In genomic region chr8:94857011-94857345, GRCm38 (mm10) we compare ENCODE assay signal across 8 mouse cellular contexts. TPM values are rescaled to one million over a fixed set of nuclear protein-coding genes. Genes with fewer than 3 reads are reported as not detected.
DNase-seq lines count a peak whose midpoint lies in the region; ATAC-seq and TF ChIP-seq lines count a peak whose summit lies in the region.

No protein-coding gene starts in this region.

- ATAC-seq in heart, embryonic 15.5 days (replicated peaks; ENCODE audit: insufficient number of reproducible peaks, insufficient read depth, low FRiP score, low read depth), result no peak
- ATAC-seq in embryonic facial prominence, embryonic 11.5 days (replicated peaks; ENCODE audit: insufficient number of reproducible peaks, low FRiP score, low TSS enrichment, low read depth), result 0 out of 2 replicates have a peak, but pooled peaks have one; percentile 3
- no peak for ATAC-seq in hindbrain, embryonic 16.5 days
- ATAC-seq in midbrain, embryonic 13.5 days, result no peak; the same call in 1 of the 2 replicates

- 27% methylated on average over 5 of the region's 5 CpGs for WGBS in heart, embryonic 15.5 days
- 31% methylated on average over 5 of the region's 5 CpGs for WGBS in embryonic facial prominence, embryonic 11.5 days
- 30% methylated on average over 5 of the region's 5 CpGs for WGBS in hindbrain, embryonic 16.5 days
- WGBS in midbrain, embryonic 13.5 days, result 35% methylated on average over 5 of the region's 5 CpGs
- WGBS in thymus, adult 2 months, result 42% methylated on average over 5 of the region's 5 CpGs

- DNase-seq in heart, postnatal 25 days (ENCODE audit: low spot score), result no peak
- DNase-seq in embryonic facial prominence, embryonic 11.5 days (ENCODE audit: low spot score), result no peak
- no peak for DNase-seq in thymus, adult 2 months
- DNase-seq in kidney, postnatal 4 days, result no peak
- DNase-seq in embryo, embryonic 10.5 days (ENCODE audit: low spot score), result no peak

- no peak for TF ChIP-seq CTCF in thymus, adult 2 months (IDR thresholded peaks at IDR 0.05; ENCODE audit: borderline replicate concordance, control insufficient read depth, extremely low read depth, insufficient read depth, low read length, poor library complexity)

- no peak overlapping the region for H3K9ac ChIP-seq in heart, embryonic 15.5 days
- no peak overlapping the region for H3K9ac ChIP-seq in embryonic facial prominence, embryonic 11.5 days (replicated peaks; ENCODE audit: low read length)
- no peak overlapping the region for H3K9ac ChIP-seq in hindbrain, embryonic 16.5 days (ENCODE audit: low read depth, low read length)
- H3K9ac ChIP-seq in midbrain, embryonic 13.5 days (replicated peaks), result 0 out of 2 replicates have a peak overlapping the region, but pooled peaks have one; percentile 10

- H3K27ac ChIP-seq in heart, embryonic 15.5 days, result no peak overlapping the region
- H3K27ac ChIP-seq in embryonic facial prominence, embryonic 11.5 days (replicated peaks; ENCODE audit: low read depth, low read length), result no peak overlapping the region
- no peak overlapping the region for H3K27ac ChIP-seq in hindbrain, embryonic 16.5 days (ENCODE audit: low read depth, low read length)
- H3K27ac ChIP-seq in midbrain, embryonic 13.5 days, result no peak overlapping the region
- H3K27ac ChIP-seq in thymus, adult 2 months (ENCODE audit: control insufficient read depth, insufficient read depth, low read length), result no peak overlapping the region

- H3K36me3 ChIP-seq in heart, embryonic 15.5 days, result peaks cover 49% of the 10 kb centered on the region
- H3K36me3 ChIP-seq in embryonic facial prominence, embryonic 11.5 days (replicated peaks; ENCODE audit: control insufficient read depth, insufficient read depth, low read depth, low read length), result peaks cover 4% of the 10 kb centered on the region; the same call in 1 of the 2 replicates
- peaks cover 22% of the 10 kb centered on the region for H3K36me3 ChIP-seq in hindbrain, embryonic 16.5 days (ENCODE audit: control insufficient read depth, insufficient read depth, low read length)
- H3K36me3 ChIP-seq in midbrain, embryonic 13.5 days, result peaks cover 45% of the 10 kb centered on the region
- peaks cover 6% of the 10 kb centered on the region for H3K36me3 ChIP-seq in thymus, adult 2 months (ENCODE audit: control insufficient read depth, insufficient read depth, low read length)

- H3K27me3 ChIP-seq in heart, embryonic 15.5 days, result no peaks in the 10 kb centered on the region
- H3K27me3 ChIP-seq in embryonic facial prominence, embryonic 11.5 days (ENCODE audit: control insufficient read depth, insufficient read depth, low read length), result no peaks in the 10 kb centered on the region
- no peaks in the 10 kb centered on the region for H3K27me3 ChIP-seq in hindbrain, embryonic 16.5 days (replicated peaks; ENCODE audit: control insufficient read depth, insufficient read depth, low read length)
- H3K27me3 ChIP-seq in midbrain, embryonic 13.5 days, result no peaks in the 10 kb centered on the region
- H3K27me3 ChIP-seq in thymus, adult 2 months (ENCODE audit: control insufficient read depth, insufficient read depth, low read length), result no peaks in the 10 kb centered on the region

- intact Hi-C loops in heart, postnatal 25 days (cut with DNase I), result no loop called here

- peak overlapping the region; percentile 69 for H3K4me3 ChIP-seq in heart, embryonic 15.5 days
- no peak overlapping the region for H3K4me3 ChIP-seq in embryonic facial prominence, embryonic 11.5 days (ENCODE audit: low read depth, low read length)
- no peak overlapping the region; the same call in 1 of the 2 replicates for H3K4me3 ChIP-seq in hindbrain, embryonic 16.5 days (ENCODE audit: low read length)
- no peak overlapping the region; the same call in 1 of the 2 replicates for H3K4me3 ChIP-seq in midbrain, embryonic 13.5 days (replicated peaks)
- no peak overlapping the region for H3K4me3 ChIP-seq in thymus, adult 2 months (ENCODE audit: control insufficient read depth, insufficient read depth, low read length)

- no peak for TF ChIP-seq POLR2A in thymus, adult 2 months (IDR thresholded peaks at IDR 0.05; ENCODE audit: control insufficient read depth, extremely low read depth, insufficient read depth, low read length, poor library complexity)

- no peaks in the 10 kb centered on the region for H3K9me3 ChIP-seq in heart, embryonic 15.5 days (replicated peaks)
- H3K9me3 ChIP-seq in embryonic facial prominence, embryonic 11.5 days (replicated peaks; ENCODE audit: control insufficient read depth, low read length), result no peaks in the 10 kb centered on the region
- H3K9me3 ChIP-seq in hindbrain, embryonic 16.5 days (ENCODE audit: control insufficient read depth, low read length), result no peaks in the 10 kb centered on the region
- no peaks in the 10 kb centered on the region for H3K9me3 ChIP-seq in midbrain, embryonic 13.5 days

- peaks cover 15% of the 10 kb centered on the region for H3K4me1 ChIP-seq in heart, embryonic 15.5 days (replicated peaks)
- H3K4me1 ChIP-seq in embryonic facial prominence, embryonic 11.5 days (ENCODE audit: control insufficient read depth, insufficient read depth, low read length), result no peaks in the 10 kb centered on the region
- peaks cover 16% of the 10 kb centered on the region for H3K4me1 ChIP-seq in hindbrain, embryonic 16.5 days (ENCODE audit: control insufficient read depth, insufficient read depth, low read depth, low read length)
- peaks cover 20% of the 10 kb centered on the region for H3K4me1 ChIP-seq in midbrain, embryonic 13.5 days (replicated peaks)
- no peaks in the 10 kb centered on the region for H3K4me1 ChIP-seq in thymus, adult 2 months (replicated peaks; ENCODE audit: control insufficient read depth, insufficient read depth, low read length)

- peak overlapping the region; percentile 42 for H3K4me2 ChIP-seq in heart, embryonic 15.5 days
- H3K4me2 ChIP-seq in embryonic facial prominence, embryonic 11.5 days (ENCODE audit: low read depth, low read length), result no peak overlapping the region
- peak overlapping the region; percentile 31 for H3K4me2 ChIP-seq in hindbrain, embryonic 16.5 days (ENCODE audit: low read length)
- no peak overlapping the region for H3K4me2 ChIP-seq in midbrain, embryonic 13.5 days (replicated peaks)

RNA-seq across cellular contexts. Expression of gene Polr2c, which starts 0.3 kb away (rescaled TPM):
- 107 and 122 TPM in 2 replicates for polyA plus RNA-seq in heart, embryonic 15.5 days (2015; fragmentation: Nextera tagmentation; extraction: Ambion mirVana)
- total RNA-seq in heart, postnatal 25 days (2021), result 10 to 100 TPM; 57.5 to 64.3 TPM
- polyA plus RNA-seq in embryonic facial prominence, embryonic 11.5 days (2014; fragmentation: Nextera tagmentation; extraction: Ambion mirVana), result 169 and 173 TPM in 2 replicates
- polyA plus RNA-seq in hindbrain, embryonic 16.5 days (2015; fragmentation: Nextera tagmentation; extraction: Ambion mirVana), result 109 and 119 TPM in 2 replicates
- 133 and 140 TPM in 2 replicates for polyA plus RNA-seq in midbrain, embryonic 13.5 days (2015; fragmentation: Nextera tagmentation; extraction: Ambion mirVana)
- 146 and 160 TPM in 2 replicates for polyA plus RNA-seq in thymus, adult 2 months (2012; rRNA removed)

RNA-seq across cellular contexts. Expression of gene Ciapin1, which starts 18.8 kb away (rescaled TPM):
- polyA plus RNA-seq in heart, embryonic 15.5 days (2015; fragmentation: Nextera tagmentation; extraction: Ambion mirVana), result 77.7 and 88.6 TPM in 2 replicates
- total RNA-seq in heart, postnatal 25 days (2021), result 10 to 100 TPM; 73.7 to 80.1 TPM
- 123 and 139 TPM in 2 replicates for polyA plus RNA-seq in embryonic facial prominence, embryonic 11.5 days (2014; fragmentation: Nextera tagmentation; extraction: Ambion mirVana)
- 190 and 191 TPM in 2 replicates for polyA plus RNA-seq in hindbrain, embryonic 16.5 days (2015; fragmentation: Nextera tagmentation; extraction: Ambion mirVana)
- 202 and 203 TPM in 2 replicates for polyA plus RNA-seq in midbrain, embryonic 13.5 days (2015; fragmentation: Nextera tagmentation; extraction: Ambion mirVana)
- polyA plus RNA-seq in thymus, adult 2 months (2012; rRNA removed), result 49.2 and 53.5 TPM in 2 replicates

RNA-seq across cellular contexts. Expression of gene Coq9, which starts 18.9 kb away (rescaled TPM):
- 163 and 166 TPM in 2 replicates for polyA plus RNA-seq in heart, embryonic 15.5 days (2015; fragmentation: Nextera tagmentation; extraction: Ambion mirVana)
- total RNA-seq in heart, postnatal 25 days (2021), result 100 to 1,000 TPM; 542 TPM
- polyA plus RNA-seq in embryonic facial prominence, embryonic 11.5 days (2014; fragmentation: Nextera tagmentation; extraction: Ambion mirVana), result 51.9 and 52.8 TPM in 2 replicates
- 67.7 and 69.8 TPM in 2 replicates for polyA plus RNA-seq in hindbrain, embryonic 16.5 days (2015; fragmentation: Nextera tagmentation; extraction: Ambion mirVana)
- 56.1 and 61.6 TPM in 2 replicates for polyA plus RNA-seq in midbrain, embryonic 13.5 days (2015; fragmentation: Nextera tagmentation; extraction: Ambion mirVana)
- 166 and 176 TPM in 2 replicates for polyA plus RNA-seq in thymus, adult 2 months (2012; rRNA removed)

RNA-seq across cellular contexts. Expression of gene Dok4, which starts 19.2 kb away (rescaled TPM):
- polyA plus RNA-seq in heart, embryonic 15.5 days (2015; fragmentation: Nextera tagmentation; extraction: Ambion mirVana), result 22.9 and 31.6 TPM in 2 replicates
- 10 to 100 TPM; 17.5 to 21.4 TPM for total RNA-seq in heart, postnatal 25 days (2021)
- polyA plus RNA-seq in embryonic facial prominence, embryonic 11.5 days (2014; fragmentation: Nextera tagmentation; extraction: Ambion mirVana), result 11.6 and 11.9 TPM in 2 replicates
- polyA plus RNA-seq in hindbrain, embryonic 16.5 days (2015; fragmentation: Nextera tagmentation; extraction: Ambion mirVana), result 91.1 and 95.5 TPM in 2 replicates
- polyA plus RNA-seq in midbrain, embryonic 13.5 days (2015; fragmentation: Nextera tagmentation; extraction: Ambion mirVana), result 51.2 and 54.5 TPM in 2 replicates
- 3.1 and 4.9 TPM in 2 replicates for polyA plus RNA-seq in thymus, adult 2 months (2012; rRNA removed)

RNA-seq across cellular contexts. Expression of gene Ccl17, which starts 46.7 kb away (rescaled TPM):
- 0.26 TPM in 1 of 2 replicates, not detected in the other for polyA plus RNA-seq in heart, embryonic 15.5 days (2015; fragmentation: Nextera tagmentation; extraction: Ambion mirVana)
- total RNA-seq in heart, postnatal 25 days (2021), result not detected
- not detected in 2 replicates for polyA plus RNA-seq in embryonic facial prominence, embryonic 11.5 days (2014; fragmentation: Nextera tagmentation; extraction: Ambion mirVana)
- 0.79 and 0.80 TPM in 2 replicates for polyA plus RNA-seq in hindbrain, embryonic 16.5 days (2015; fragmentation: Nextera tagmentation; extraction: Ambion mirVana)
- 0.46 TPM in 1 of 2 replicates, not detected in the other for polyA plus RNA-seq in midbrain, embryonic 13.5 days (2015; fragmentation: Nextera tagmentation; extraction: Ambion mirVana)
- polyA plus RNA-seq in thymus, adult 2 months (2012; rRNA removed), result 8.0 and 15.7 TPM in 2 replicates

Comparison
In these comparisons a context has a peak if more than half of its experiments do, and no peak if none do; other contexts are left out.
1. H3K4me2 ChIP-seq: peak in heart, embryonic 15.5 days (single experiment) and hindbrain, embryonic 16.5 days (single experiment); none in embryonic facial prominence, embryonic 11.5 days (single experiment) and midbrain, embryonic 13.5 days (single experiment).